Mouse (Mus musculus): Measurements from ENCODE around the gene Rnf145.
"Not testable (repeated sequence)": the region's sequence is repeated elsewhere in the genome, so short reads cannot be mapped to it uniquely, and the experiment has no call there.

Gene Rnf145

DNA sequence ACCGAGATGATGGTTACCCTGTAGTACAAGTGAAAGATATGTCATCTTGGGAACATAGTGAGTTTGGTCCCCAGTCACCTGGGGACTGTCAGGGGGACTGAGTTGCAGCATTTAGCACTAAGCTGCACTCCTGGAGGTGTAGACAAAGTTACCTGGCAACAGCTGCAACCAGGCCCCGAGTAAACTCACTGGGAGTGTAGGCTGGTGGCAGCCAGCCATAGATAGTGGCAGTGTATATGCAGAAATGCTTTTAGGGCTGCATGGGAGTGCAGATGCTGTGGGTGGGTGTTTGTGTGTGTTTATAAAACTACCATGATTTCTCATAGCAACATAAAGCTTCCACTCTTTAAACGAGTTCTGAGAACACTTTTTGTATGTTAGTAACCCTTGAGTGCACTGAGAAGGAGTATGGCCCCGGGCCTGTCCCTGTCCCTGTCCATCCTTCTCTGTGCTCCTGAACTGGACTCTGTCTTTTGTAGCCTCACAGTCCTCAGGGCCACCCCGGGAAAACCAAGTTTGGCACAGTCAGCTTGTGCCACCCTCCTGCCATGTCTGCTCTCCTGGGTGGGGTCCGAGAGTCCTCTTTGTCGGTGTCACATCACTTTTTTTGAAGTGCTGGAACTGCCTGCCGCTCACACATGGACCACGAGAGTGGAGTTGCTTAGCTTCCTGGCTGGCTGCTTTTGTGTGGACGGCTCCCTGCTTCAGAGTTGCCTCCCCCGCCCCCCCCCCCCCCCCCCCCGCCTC lies 43.8 kb downstream of the Rnf145 start:
- no peak for DNase-seq (ENCODE audit: low spot score)

DNA sequence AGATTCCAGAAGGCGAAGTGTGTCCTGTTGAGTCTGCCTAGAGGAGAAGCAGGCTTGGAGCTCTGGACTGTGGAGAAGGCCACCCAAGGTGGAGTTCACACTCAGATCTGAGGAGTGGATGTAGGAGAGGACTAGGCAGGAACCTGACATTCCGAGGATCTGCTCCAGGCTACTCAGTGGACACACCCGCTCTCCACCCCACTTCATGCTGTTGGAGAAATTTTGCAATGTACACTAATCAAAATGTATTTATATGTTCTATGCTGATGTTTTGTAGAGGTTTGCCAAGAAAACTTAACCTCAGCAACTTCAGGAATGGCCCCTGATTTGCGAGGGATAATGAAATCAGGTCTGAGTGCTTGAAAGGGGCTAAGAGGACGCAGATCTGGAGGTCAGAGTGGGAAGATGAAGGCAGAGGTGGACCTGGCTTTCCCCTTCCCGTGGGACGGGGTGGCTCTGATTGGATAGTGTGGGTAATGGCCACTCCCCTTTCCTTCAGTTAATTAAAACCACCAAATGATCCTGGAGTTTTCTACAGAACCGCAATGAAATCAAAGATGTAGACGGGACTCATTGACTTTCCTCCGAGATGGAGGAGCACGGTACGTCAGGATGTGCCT lies 45.6 kb downstream of the Rnf145 start:
- DNase-seq (ENCODE audit: low spot score) = no peak

DNA sequence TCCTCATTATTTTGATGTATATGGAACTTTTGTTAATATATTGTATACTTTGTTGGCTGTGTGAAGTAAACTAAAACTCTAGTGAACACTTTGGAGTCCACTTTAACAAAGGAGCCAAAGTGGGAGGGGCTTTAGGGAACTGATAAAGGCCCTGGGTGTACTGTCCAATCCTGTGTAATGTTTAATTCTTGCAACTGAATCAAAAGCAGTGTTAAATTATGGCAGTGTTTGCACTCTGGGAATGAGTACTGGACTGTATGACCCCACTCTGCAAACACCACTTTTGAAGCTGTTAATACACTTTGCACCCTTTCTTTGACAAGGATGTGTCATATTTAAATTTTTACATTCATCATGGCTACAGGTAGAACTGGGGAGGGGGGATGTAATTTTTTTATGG lies 46.2 kb downstream of the Rnf145 start:
- no peak for DNase-seq (ENCODE audit: low spot score)

DNA sequence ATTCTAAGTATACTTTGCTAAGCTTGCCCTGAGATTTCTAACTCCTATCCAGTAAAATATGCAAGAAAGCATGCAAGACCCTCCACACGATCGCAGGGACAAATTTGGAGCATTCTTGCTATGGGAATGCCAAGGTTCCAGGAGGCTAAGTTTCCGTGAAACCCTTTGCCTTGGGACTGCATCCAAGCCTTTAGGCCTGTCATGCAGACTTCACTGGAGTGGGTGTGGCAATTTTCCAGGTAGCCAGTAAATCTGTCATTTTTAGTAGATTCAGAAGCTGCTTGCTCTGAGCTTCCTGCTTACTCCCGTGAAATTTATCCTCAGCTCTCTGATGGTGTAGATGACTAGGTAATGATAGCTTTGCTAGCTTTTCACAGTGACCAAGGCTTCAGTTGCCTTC lies 51.6 kb downstream of the Rnf145 start:
- not testable (repeated sequence) for DNase-seq (ENCODE audit: low spot score)

DNA sequence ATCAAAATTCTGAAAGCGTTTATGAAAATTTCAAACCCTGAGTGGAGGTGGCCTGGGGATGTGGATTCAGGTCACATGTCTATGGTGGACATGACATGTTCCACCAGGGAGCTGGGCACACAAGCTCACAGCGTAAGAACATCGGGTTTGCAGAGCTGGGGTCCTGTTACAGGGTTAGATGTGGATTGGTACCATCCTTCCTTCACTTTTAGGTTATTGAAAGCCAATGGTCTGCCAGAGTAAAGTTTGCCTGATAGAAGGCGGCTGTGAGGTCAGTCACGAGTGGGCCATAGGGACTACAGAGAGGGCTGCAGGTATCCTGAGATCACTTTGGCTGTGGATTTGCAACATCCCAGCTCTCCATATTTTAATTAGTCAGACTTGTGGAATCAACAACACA lies 54.0 kb downstream of the Rnf145 start:
- DNase-seq (ENCODE audit: low spot score) = no peak

DNA sequence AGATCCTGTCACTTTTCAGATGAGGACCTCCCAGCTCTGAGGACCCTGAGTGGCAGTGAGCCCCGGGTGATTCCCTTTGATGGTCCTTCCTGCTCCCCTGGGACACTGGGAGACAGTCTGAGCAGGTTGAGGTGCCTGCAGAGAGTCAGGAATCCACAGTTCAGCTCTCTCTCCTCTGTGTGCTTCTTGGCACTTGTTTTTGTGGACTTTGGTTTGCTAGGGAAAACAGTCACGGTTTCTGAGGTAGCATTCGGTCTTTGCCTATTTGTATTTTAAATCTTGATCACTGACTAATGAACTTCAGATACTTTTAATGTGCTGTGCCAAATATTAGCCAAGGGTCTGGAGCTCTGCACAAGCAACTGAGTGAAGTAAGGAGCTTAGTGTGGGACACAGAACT lies 54.6 kb downstream of the Rnf145 start:
- DNase-seq (ENCODE audit: low spot score) = no peak

DNA sequence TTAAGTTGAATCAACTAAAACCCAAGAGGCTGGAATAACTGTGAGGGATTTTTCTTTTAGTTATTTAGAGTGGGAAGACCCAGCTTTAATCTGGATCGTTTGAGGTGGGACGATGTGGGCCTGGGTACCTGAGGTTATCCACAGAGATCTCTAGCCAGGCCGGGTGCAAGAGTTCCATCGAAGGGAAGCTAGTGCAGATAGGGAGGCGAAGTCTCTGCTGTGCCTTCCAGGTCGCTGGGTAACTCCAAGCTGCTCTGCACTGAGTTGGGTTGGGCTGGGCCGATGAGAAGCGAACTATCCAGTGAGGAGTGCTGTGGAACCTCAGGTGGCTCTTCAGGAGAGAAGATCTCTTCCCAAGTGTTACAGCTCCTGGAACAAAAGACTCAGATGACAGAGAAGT lies 55.6 kb downstream of the Rnf145 start:
- DNase-seq (ENCODE audit: low spot score) = no peak

DNA sequence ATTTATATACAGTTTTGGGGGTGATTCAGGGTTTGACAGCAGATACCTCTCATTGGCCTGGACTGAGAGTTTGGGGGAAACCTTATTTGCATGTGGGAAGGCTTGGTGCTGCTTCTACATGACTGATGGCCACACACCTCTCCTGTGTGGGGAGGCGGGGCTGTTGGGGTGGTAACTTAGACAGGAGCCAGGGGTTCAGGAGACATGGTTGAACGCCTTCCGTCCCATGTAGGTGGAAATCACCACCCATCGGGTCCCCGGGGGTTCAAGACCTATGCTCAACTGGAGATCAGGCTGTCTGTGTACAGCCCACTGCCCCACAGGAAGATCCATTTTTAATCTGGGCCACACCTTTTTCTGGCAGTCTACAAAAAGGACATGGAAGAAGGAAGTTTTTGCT lies 56.1 kb downstream of the Rnf145 start:
- DNase-seq (ENCODE audit: low spot score) = peak; percentile 10

DNA sequence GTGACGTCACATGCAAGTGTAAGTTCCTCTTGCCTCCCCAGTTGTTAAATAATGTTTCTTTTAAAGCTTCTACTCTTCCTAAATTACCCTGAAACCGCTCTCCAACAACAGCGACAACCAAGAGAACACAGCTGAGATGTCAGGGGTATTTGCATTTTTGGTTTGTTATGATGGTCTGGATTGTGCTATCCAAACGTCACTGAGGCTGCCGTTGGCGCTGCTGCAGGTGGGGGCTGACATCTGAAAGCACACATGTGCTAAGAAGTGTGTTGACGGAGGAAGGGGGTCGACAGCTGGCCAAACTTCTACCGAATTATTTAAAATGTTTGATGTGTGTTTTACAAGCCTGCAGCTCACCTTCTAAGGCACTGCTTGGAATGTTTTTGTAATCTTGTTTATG lies 59.1 kb downstream of the Rnf145 start:
- DNase-seq (ENCODE audit: low spot score) = peak; percentile 5

DNA sequence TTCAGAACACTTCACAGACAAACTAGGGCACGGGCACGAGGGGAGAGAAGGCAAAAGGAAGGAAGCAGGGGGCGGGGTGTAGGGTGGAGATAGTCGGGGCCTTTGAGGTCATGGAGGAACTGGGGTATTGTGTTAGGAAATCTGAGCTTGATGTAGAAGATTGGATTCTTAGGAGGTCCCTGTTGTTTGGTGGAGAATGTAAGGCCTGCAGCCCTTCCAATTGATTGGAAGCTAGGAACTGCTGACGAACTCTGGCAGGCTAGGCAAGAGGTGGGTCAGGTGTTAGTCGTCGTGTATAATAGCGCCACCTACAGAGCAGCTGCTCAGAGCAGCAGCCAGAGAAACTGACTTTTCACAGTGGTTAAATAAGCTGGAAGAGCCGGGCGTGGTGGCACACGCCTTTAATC lies 62.5 kb downstream of the Rnf145 start:
- peak; percentile 69 for DNase-seq (ENCODE audit: low spot score)

DNA sequence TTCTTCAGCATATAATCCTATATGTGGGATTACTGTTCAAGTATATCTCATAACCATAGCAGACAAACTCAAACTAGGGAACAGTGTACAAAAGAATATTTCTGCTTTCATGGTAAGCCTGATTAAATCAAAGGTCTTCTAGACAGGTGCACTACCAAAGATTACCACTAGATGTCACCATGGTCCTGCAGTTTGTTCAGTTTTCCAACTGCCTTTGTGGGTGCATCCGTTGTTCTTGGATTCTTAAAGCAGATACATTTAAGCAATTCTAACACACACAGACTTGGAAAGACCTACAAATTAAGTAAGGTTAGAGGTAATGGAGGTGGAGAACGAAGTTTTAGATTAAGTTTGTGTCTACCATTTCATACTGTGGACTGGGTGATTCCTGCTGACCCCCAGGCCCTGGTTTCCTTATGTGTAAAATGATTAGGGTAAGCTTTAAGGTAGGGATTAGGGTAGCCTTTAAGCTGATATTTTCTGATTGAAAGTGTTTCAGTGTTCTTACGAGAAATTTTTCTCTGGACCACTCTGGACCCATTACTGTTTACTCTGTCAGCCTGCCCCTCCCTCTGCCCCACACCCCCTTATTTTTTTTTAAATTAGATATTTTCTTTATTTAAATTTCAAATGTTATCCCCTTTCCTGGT lies 67.4 kb downstream of the Rnf145 start:
- peak; percentile 67 for DNase-seq (ENCODE audit: low spot score)

DNA sequence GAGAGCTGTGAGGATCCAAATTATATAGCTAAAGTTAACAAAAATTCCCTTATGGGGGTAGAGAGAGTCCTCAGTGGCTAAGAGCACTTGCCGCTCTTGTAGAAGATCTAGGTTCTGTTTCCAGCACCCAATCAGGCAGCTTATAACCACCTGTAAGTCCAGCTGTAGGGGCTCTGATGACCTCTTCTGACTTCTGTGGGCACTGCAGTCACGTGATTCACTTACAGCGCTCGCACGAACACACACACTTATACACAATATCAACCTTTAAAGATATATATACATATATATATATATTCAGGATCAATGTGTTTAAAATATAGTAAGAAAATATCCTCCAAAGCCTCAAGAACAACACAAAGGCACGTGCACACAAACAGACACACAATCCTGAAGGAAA lies 74.3 kb downstream of the Rnf145 start:
- no peak for DNase-seq (ENCODE audit: low spot score)

DNA sequence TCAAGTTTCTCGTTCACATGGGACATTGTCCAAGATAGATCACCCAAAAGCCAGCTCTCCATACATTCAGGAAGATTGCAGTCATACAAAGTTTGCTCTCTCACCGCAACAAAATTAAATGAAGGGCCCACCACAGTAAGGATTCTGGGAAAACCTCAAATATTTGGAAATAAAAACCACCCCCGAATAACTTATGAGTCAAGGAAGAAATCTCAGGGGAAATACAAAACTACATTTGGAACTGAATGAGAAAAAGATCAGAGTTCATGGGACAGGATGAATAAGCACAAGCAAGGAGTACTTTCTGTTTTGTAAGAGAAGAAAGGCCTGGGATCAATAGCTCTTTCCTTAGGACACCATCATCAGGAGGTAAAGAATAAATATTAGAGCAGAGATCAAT lies 76.0 kb downstream of the Rnf145 start:
- DNase-seq (ENCODE audit: low spot score) = no peak

DNA sequence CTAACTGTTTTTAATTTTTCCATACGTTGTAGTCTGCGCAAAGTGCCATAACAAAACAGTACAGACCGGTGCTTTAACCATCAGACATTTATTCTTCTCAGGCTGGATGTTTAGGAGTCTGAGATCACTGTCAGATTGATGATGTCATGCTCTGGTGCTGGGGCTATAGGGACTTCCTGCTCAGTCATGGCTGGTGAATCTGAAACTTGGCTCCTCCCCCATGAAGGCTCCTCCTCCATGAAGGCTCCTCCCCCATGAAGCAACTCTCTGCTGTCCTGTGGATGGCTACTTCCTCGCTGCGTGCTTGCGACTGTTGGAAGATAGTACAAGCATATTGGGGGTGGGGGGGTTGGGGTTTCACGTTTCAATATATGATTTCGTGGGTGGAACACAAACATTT lies 88.1 kb downstream of the Rnf145 start:
- no peak for DNase-seq (ENCODE audit: low spot score)

DNA sequence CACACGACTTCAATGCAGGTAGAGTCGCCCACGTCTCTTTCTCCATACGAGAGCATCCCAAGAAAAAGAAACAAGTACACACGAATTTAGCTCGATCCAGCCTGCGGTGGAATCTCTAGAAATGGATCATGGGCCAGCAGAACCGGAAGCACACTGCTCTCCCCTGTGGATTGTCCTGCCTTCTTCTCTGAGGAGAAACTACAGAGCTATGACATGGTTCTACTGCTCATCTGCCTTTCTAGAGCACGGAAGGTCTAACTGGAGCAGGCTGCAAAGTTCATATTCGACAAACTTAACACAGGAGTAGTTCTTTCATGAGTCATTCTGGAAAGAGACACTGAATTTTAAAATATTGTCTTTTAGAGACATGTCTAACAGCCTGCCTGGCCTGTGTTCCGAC lies 89.9 kb downstream of the Rnf145 start:
- DNase-seq (ENCODE audit: low spot score) = no peak

DNA sequence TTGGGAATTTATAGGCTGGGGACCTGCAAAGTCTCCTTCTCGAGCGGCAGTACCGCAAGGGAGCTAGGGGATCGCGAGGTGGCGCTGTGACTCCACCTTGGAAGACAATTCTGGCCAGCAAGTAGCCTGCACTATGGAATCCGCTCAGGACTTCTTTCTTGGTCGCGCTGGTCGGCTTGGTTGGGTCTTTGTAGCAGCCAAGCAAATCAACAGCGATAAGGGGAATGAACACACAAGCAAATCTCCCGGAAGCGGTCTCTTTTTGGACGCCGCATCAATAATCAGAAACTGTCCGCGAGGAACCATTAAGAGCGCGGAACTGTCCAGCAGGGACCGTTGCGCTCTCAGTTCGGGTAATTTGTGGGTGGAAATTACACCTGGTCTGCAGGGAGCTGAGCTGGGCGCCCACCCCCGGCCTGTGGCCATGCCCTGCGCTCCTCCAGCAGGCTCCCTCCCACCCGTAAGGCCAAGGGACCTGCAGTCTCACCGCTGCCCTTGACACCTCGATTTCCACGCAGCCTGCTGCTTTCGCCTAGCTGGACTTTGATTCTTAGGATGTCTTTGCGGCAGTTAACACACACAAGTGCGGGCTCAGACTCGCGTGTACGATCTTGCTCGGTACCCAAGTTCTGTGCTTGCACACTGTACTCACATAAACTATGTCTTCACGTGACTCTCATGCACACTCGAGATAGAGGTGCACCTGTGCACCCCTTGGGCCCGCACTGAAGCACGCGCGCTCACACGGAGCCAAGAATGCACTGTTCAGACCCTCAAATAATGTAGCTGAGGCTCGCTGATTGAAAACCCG lies 92.4 kb downstream of the Rnf145 start:
- DNase-seq (ENCODE audit: low spot score) = peak; percentile 54

DNA sequence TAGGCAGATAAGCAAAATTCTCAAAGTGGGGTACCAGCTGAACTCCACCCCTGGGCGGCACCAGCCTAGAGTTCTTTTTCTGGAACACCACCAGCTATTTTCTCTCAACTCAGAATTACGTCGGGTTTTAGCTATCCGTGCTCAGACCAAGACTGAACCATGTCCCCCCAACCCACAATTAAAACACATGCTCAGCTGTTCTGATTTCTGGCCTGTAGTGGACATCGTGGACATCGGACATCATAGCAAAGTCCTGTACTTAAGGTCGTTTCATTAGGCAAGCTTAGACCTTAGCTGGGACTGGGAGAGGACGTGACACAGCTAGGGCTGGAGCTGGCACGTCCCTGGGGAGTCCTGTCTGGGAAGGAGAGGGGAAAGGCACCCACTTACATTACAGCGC lies 93.4 kb downstream of the Rnf145 start:
- DNase-seq (ENCODE audit: low spot score) = no peak

DNA sequence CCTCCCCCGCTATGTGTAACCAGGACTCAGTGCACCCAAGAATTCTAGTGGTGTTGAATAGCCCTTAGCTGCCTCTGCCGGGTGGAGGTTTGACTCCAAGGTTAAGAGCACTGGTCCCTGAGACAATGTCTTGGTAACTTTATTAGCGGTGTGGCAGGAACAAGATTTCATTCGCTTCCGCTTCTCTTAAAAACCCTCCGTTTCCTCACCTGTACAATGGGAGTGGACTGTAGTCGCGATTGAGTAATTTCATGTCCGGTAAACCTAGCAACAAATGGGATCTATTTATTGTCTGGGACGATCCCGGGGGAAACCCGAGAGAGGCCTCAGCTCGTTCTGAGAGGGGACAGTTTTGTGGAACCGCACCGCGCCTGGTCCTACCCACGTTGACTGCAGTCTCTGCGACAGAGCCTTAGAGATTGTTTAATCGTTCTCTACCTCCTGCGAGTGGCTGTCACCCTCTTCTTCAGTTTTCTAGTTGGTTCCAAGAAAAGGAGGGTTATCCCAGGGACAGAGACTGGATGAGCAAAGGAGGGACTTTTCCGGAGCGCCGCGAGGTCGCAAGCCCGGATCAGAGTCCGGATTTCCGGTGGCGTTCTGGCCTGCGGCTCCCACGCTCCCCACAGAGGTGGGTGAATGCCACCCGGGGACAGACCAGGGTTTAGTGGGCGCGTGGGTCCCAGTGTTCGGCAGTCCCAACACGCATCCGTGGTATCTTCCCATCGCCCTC lies 94.1 kb downstream of the Rnf145 start:
- peak; percentile 6 for DNase-seq (ENCODE audit: low spot score)

DNA sequence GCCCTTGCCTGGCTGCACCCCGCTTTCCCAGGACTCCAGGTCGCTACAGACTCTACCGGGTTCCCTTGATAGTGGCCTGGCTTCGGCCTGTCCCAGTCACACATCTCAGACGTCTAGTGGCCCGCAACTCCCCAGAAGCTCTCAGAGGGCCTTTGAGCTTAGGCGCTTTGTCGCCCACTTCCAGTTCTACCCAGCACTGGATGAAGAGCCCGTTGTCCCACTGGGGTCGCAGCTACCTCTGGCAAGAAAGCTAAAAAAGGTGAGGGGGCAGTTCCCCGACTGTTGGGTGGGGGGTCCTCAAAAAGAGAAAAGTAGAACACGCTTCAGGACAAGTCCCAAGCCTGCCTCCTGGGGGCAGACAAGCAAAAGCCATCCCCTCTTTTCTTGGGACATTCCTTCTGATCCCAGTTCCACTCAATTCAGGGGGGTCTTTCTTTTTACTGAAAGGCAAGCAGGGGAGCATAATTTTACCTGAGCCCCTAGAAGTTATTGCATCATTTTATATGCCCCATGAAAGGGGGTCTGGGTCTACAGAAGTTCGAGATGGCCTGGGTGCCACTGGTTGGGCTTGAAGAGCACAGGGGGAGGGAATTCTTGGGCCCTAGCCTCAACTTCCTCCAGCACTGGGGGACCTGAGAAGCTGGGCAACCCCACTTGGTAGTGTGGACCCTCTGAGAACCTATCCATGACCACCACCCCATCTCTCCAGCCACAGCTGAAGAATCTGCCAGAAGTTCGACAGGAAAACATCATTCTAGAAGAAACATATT lies 94.8 kb downstream of the Rnf145 start:
- no peak for DNase-seq (ENCODE audit: low spot score)

Measured in T-cell, adult 2 months (primary cell).